Mouse (Mus musculus): ENCODE results near the gene Hoxd8.

Gene Hoxd8

GRCm38 (mm10) chr2:74699053-74699430, 5.4 kb upstream of the Hoxd8 start:
- DNase-seq (ENCODE audit: low spot score), result no peak

- DNase-seq (ENCODE audit: low spot score), result no peak
These were observed 4.5 kb upstream of the Hoxd8 start for GRCm38 (mm10) chr2:74699664-74700545.

- no peak for DNase-seq (ENCODE audit: low spot score)
These were observed 3.8 kb upstream of the Hoxd8 start for GRCm38 (mm10) chr2:74700546-74701112.

DNA sequence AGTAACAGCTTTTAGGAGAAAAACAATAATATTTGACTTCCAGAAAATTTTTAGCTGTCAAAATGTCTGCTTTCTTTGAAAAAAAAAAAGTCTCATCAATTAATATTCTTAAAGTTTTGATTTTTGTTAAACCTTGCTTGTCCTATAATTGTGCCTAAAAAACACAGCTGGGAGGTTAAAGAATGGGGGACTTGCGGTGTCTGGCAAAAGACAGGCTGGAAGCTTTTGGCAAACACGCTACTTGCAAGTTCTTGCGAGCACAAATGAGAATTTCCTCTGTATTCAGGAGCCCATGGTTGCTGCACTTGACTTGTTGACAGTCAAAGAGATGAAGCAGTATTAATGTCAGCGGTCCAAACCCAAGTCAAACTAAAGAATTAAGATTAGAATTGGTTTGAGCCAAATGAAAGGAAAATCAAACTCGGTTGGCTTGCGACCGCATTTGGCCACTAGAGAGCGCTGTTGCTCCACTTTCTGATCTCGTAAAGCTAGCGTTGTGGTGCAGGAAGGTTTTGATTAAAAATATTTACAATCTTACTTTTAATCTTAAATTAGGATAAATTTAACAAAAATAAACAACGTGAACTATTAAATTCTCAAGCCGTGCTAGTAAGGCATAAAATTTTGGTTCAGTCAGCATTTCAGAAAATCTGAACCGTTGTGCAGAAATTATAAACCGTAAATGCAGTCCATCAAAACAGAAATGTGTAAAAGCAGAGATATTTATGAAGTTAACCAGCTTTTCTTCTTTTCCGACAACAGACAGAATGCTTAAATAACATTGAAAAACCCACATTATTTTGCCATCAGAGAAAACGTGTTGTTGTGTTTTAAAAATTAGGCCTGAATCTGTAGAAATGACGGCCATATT, 2.2 kb upstream of the Hoxd8 start:
- no peak for DNase-seq (ENCODE audit: low spot score)

DNA sequence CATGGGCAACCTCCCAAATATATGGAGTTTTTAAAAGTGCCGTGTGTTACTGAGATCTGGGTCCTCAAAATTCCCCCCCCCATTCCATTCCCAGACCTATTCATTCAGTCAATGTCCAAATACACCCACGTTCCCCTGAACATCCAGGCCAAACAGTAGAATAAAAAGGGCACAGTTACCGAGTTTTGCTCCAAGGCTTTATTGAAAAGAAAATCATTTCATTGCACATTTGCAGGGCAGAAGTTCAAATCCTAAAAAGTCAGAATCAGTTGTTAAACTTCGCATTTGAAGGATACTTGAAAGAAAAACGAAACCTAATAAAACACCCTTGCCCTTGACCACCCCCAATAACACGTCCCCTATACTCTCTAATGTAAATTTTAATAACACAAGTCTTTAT, 1.6 kb upstream of the Hoxd8 start:
- no peak for DNase-seq (ENCODE audit: low spot score)

DNA sequence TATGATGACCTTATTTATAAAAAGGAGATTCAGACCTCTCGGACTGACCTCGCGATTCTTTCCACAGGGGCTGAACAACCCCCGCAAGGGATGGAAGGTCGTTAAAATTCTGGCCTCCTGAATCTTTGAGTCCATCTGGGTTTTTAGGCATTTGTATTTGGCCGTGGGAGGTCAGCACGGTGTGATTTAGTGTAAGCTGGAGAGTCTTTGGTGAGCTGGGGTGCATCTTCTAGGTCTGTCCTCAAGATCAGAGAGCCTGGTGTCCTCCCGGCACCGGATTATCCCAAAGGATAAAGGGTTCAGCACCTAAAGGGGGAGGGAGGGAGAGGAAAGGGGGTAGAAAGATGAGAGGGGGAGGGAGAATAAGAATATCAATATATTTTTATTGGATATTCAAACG, 1.1 kb upstream of the Hoxd8 start:
- no peak for DNase-seq (ENCODE audit: low spot score)

DNA sequence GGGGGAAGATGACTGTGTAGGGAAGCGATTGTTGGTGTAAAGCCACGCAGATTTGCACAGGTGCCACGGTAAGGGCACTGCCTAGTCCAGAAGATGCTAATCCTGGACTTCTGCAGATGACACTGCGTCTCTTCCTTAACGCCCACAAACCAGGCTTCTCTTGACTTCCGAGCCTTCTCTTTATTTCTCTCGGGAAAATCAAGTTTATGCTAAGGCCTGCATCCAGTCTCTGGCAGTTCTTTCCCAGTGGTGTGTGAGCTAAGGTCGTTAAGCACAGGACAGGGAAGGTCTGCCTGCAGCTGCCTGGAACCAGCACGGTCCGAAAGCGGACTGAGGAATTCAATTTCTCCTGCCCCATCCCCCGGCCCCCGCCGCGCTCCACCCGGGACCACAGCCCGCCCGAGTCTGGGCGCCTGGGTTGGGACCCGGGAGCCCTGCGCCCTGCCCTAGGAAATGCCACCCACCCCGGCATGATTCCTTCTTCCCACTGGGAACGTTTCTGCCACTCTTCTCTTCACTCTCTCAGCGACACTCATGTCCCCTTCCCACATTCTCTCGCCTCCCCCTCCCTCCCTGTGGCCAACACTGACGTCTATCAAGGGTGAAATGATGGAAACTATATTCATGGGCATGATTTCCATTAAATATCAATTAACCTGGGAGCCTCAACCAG, 559 bp upstream of the Hoxd8 start:
- DNase-seq (ENCODE audit: low spot score), result no peak

DNA sequence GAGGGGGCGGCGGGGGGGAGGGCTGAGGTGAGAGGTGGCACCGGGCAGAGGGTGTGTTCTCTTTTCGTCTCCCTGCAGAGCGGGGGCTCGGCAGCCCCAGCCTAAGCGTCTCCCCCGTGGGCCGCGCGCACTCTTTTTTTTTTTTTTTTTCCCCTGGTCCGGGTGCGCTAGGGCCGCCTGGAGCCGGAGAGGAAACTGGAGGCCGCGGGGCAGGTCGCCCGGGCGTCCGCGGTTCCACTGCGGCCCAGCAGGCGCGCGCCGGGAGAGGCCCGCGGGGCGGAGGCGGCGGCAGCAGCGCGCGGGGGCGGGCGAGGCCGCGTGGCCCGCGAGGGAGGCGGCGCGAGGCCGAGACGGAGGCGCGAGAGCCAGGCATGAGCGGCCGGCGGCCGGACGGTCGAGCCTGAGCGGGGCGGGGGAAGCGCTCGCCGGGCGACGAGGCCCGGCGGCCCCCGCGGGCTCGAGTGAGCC, 618 bp downstream of the Hoxd8 start:
- DNase-seq (ENCODE audit: low spot score), result no peak

DNA sequence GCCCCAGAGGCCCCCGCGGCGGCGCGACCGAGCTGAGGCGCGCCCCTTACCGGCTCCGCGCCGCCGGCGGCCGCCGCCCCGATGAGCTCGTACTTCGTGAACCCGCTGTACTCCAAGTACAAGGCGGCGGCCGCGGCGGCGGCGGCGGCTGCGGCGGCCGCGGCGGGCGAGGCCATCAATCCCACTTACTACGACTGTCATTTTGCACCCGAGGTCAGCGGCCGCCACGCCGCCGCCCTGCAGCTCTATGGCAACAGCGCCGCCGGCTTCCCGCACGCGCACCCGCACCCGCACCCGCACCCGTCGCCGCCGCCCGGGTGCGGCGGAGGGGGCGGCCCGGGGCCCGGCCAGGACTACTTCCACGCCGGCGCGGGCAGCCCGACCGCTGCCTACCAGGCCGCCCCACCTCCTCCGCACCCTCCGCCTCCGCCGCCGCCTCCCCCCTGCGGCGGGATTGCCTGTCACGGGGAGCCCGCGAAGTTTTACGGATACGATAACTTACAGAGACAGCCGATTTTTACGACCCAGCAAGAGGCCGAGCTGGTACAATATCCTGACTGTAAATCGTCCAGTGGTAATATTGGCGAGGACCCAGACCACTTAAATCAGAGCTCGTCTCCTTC, 1.2 kb downstream of the Hoxd8 start:
- DNase-seq (ENCODE audit: low spot score), result no peak

DNA sequence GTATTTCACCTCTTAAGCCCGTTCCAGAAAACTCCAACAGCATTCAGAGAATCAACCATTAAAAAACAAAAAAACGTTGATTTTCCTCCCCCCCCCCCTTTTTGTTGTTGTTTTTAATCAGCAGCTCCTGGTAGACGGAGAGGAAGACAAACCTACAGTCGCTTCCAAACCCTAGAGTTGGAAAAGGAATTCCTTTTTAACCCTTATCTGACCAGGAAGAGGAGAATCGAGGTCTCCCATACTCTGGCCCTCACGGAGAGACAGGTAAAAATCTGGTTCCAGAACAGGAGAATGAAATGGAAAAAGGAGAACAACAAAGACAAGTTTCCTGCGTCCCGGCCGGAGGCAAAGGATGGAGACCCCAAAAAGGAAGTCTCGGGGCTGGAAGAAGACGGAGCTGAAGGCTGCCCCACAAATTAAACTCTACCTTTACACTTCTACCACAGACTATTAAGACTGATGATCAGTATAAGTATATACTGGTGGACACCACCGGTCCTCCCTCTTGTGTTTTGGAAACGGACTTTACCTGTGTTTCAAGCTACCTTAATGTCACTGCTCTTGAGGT, 2.1 kb downstream of the Hoxd8 start:
- no peak for DNase-seq (ENCODE audit: low spot score)

GRCm38 (mm10) chr2:74707599-74707998, 3.2 kb downstream of the Hoxd8 start:
- DNase-seq (ENCODE audit: low spot score), result no peak

GRCm38 (mm10) chr2:74708676-74709075, 4.3 kb downstream of the Hoxd8 start:
- DNase-seq (ENCODE audit: low spot score), result no peak

DNA sequence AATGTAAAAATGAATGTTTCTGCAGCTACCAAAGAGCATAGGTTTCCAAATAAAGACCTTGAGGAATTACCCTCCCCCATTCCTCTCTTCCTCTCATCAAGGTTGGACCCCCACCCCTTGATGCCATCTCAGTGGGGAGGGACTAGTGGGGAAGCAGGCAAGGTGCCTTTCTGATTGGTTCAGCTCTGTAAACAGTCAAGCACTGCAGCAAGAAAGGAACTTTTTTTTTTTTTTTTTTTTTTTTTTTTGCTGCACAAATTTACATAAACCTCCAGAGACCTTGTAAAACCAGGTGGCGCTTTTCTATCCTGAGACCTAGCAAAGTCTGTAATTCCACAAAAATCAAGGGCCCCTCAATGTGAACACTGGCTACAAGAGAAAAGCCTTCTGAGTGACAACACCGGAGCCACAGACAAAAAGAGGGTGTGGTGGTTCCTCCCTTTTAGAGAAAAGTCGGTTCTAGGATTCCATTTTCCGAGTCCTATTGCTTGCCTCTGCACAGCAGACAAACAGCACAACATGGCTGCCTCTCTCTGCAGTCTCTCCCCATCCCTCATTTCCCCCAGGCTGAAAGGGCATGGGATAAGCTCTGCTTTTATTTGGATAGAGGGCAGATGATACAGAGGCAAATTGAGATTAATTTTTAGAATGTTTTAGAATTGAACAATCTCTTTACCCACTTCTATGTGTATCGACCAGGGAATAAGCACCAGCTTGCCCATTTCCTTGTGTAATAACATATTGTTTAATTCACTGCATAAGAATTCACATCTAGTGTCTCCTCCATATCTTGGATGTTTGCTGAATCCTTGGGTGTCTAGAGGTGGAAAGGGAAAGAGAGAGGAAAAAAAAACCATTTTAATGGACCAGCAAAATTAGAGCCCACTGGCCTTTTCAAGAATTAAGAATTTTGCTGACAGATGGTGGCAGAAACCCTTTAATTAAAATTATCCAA, 5.3 kb downstream of the Hoxd8 start:
- no peak for DNase-seq (ENCODE audit: low spot score)

DNA sequence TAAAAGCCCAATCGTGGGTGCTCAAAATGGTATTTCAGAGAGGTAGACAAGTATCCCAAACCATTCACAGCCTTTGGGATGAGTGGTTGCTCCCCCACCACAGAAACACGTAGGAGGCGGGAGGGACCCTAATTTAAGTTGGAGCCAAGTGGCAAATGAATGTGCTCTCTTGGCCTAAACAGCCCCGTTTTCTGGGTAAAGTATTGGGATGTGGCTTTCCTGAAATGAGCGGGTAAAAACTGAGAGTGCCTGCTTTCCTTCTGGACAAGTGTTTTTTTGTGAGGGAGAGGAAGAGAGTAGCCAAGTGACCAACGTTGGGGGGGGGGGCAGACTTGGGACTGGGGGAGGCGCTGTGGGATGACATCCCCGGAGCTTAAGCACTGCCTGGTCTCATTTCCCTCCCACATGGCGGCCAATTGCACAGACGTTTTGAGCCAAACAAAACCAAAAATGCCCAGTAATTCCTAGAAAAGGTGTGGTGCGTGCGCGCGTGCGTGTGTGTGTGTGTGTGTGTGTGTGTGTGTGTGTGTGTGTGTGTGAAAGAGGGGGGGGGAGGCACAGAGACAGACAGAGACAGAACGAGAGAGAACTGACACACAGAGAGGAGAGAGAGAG, 6.6 kb downstream of the Hoxd8 start:
- DNase-seq (ENCODE audit: low spot score), result no peak

- DNase-seq (ENCODE audit: low spot score), result no peak
These were observed 7.6 kb downstream of the Hoxd8 start, which contains the start of the genes Hoxd3 and Hoxd4 for GRCm38 (mm10) chr2:74711721-74712621. Gene Hoxd3, plus strand, starts transcription at chr2:74711927. Gene Hoxd4, plus strand, starts transcription at chr2:74711929.

- DNase-seq (ENCODE audit: low spot score), result no peak
These were observed 9.1 kb downstream of the Hoxd8 start for GRCm38 (mm10) chr2:74713239-74714150.

DNA sequence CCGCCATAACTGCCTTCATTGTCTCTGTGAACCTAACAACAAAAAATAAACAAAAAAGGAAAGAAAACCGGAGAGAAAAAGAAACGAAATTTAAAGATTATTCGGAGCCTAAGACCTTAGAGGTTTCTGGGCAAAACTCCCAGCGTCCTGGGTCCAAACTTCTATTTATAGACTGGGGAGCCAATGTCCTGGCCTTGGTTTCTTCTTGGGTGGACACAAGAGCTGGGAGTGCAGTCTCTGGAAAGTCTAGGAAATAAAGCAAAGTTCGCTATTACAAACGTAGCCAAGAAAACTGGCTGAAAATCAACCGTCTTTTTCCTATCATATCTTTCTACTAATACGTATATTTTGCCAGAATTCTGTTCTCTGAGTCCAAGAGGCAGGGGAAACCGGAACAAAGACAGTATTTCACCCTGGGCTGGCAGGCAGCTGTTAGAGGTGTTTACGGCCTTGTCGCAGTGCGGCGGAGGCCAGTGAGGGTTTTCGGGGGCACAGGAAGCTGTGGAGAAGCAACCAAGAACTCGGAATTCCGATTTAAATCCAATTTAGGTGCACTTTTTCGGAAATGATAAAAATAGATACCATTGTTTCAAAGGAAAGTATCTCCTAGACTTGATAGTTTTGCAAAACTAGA, 9.9 kb downstream of the Hoxd8 start:
- DNase-seq (ENCODE audit: low spot score), result no peak

Data from urinary bladder, postnatal 10 days (tissue).